Mouse (Mus musculus): ENCODE data around the gene Vcl. TPM values are rescaled to one million over a fixed set of nuclear protein-coding genes. Genes with fewer than 3 reads are reported as not detected.

Gene Vcl
- polyA plus RNA-seq, 1 experiment from 2014 or later: 15.5 TPM

DNA sequence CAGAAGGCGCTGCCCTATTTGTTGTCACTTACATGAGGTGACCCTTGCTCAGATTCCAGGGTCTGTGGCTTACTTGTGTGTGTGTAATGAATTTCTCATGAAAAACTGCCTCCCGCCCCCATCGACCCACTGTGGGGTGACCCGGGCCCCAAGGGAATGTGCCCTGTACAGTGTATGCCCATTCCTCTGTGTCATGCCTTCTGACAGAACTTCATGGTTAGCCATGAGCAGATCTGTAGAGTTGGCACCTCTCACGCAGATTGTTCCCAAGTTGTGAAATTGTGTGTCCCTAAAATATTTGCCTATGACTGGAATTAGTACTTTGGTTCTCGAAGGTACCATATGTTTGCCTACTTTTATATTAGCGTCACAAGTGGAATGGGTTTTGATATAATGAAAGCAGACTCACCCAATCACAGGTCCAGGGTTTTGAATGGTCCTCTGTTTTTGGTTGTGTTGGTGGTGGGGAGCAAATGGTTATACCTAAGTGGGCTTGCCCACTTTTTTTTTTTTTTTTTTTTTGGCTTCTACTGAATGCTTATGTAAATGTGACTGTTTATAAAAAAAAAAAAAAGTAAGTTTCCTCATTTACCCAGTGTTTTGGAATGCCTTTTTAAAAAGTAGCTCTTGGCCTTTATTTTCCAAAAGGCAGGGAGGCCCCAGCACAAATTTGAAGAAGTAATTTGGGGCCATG is 147.4 kb downstream of the Vcl start:
- WGBS: 43% methylated on average over 7 of the region's 7 CpGs
- Histone ChIP-seq H3K27me3 (no peaks in the 10 kb centered on the region), H3K36me3 (no peaks in the 10 kb centered on the region), H3K4me1 (replicated peaks) (peaks cover 6% of the 10 kb centered on the region), H3K9me3 (no peaks in the 10 kb centered on the region), H3K9ac (peak overlapping the region; percentile 54), H3K27ac (replicated peaks) (peak overlapping the region; percentile 82; the same call in 1 of the 2 replicates), H3K4me3 (peak overlapping the region; percentile 64), H3K4me2 (peak overlapping the region; percentile 73)
- peak; percentile 39 for ATAC-seq (ENCODE audit: low FRiP score, low read depth)

GRCm38 (mm10) chr14:21077939-21078338 is 148.7 kb downstream of the Vcl start:
- H3K9ac ChIP-seq: no peak overlapping the region
- ATAC-seq (ENCODE audit: low FRiP score, low read depth): no peak
- H3K4me3 ChIP-seq: no peak overlapping the region
- H3K9me3 ChIP-seq: no peaks in the 10 kb centered on the region
- H3K4me1 ChIP-seq (replicated peaks): peaks cover 6% of the 10 kb centered on the region
- WGBS: 90% methylated on average over 4 of the region's 4 CpGs
- H3K27me3 ChIP-seq: no peaks in the 10 kb centered on the region
- no peaks in the 10 kb centered on the region for H3K36me3 ChIP-seq
- H3K27ac ChIP-seq (replicated peaks): no peak overlapping the region
- H3K4me2 ChIP-seq: no peak overlapping the region

DNA sequence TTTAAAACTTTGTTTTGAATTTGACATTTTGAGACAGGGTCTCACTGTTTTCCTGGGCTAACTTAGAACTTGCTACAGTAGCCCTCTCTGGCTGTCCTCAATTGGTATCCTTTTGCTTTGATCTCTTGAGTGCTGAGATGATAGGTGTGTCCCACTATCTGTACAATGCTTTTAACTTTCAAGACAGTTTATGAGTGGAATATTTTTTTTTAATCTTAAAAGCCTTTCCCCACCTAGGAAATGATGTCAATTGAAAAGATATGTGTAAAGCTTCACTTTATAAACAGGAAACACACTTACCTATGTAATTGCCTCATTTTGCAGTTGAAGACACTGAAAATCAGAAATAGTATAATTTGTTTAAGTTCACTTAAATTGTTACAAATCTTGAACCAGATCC is 149.3 kb downstream of the Vcl start:
- Histone ChIP-seq H3K27me3 (no peaks in the 10 kb centered on the region), H3K4me2 (no peak overlapping the region), H3K27ac (replicated peaks) (no peak overlapping the region), H3K4me1 (replicated peaks) (peaks cover 6% of the 10 kb centered on the region), H3K4me3 (no peak overlapping the region), H3K36me3 (no peaks in the 10 kb centered on the region), H3K9me3 (no peaks in the 10 kb centered on the region), H3K9ac (no peak overlapping the region)
- no peak for ATAC-seq (ENCODE audit: low FRiP score, low read depth)

- no peak for ATAC-seq (ENCODE audit: low FRiP score, low read depth)
- Histone ChIP-seq H3K36me3 (no peaks in the 10 kb centered on the region), H3K9me3 (no peaks in the 10 kb centered on the region), H3K4me1 (replicated peaks) (no peaks in the 10 kb centered on the region), H3K4me3 (no peak overlapping the region), H3K4me2 (no peak overlapping the region), H3K27me3 (no peaks in the 10 kb centered on the region), H3K9ac (no peak overlapping the region), H3K27ac (replicated peaks) (no peak overlapping the region)
- WGBS: 67% methylated on average over 1 of the region's 1 CpGs
These were observed 153.6 kb downstream of the Vcl start for GRCm38 (mm10) chr14:21082823-21083222.

Other genes starting within 250 kb of the Vcl start
- gene Fut11, start 234.4 kb upstream of the Vcl start, polyA plus RNA-seq (2015; fragmentation: Nextera tagmentation; extraction: Ambion mirVana): 29.8 and 30.4 TPM in 2 replicates
- gene Chchd1, start 226.4 kb upstream of the Vcl start, polyA plus RNA-seq (2015; fragmentation: Nextera tagmentation; extraction: Ambion mirVana): 172 and 184 TPM in 2 replicates
- gene Zswim8, start 221.8 kb upstream of the Vcl start, polyA plus RNA-seq (2015; fragmentation: Nextera tagmentation; extraction: Ambion mirVana): 45.1 and 46.9 TPM in 2 replicates
- gene Ndst2, start 194.8 kb upstream of the Vcl start, polyA plus RNA-seq (2015; fragmentation: Nextera tagmentation; extraction: Ambion mirVana): 18.6 and 19.9 TPM in 2 replicates
- 161 and 183 TPM in 2 replicates for gene Camk2g, start 135.3 kb upstream of the Vcl start, polyA plus RNA-seq (2015; fragmentation: Nextera tagmentation; extraction: Ambion mirVana)
- 0.21 and 0.26 TPM in 2 replicates for gene Plau, start 92.7 kb upstream of the Vcl start, polyA plus RNA-seq (2015; fragmentation: Nextera tagmentation; extraction: Ambion mirVana)
- gene Ap3m1, start 123.1 kb downstream of the Vcl start, polyA plus RNA-seq (2015; fragmentation: Nextera tagmentation; extraction: Ambion mirVana): 73.2 and 76.4 TPM in 2 replicates
- 40.4 and 47.6 TPM in 2 replicates for gene Adk, start 123.2 kb downstream of the Vcl start, polyA plus RNA-seq (2015; fragmentation: Nextera tagmentation; extraction: Ambion mirVana)

Data from hindbrain, embryonic 15.5 days (tissue).